Mouse (Mus musculus): Measurements from ENCODE around the gene Eprs.

Gene Eprs

GRCm38 (mm10) chr1:185350611-185351010 lies 12.2 kb upstream of the Eprs start:
- TF ChIP-seq GATA4 (IDR thresholded peaks at IDR 0.05; ENCODE audit: insufficient replicate concordance, low read length), result no peak

- TF ChIP-seq GATA4 (IDR thresholded peaks at IDR 0.05; ENCODE audit: insufficient replicate concordance, low read length), result no peak
Measured at GRCm38 (mm10) chr1:185352151-185352550, 10.7 kb upstream of the Eprs start.

- no peak for TF ChIP-seq GATA4 (IDR thresholded peaks at IDR 0.05; ENCODE audit: insufficient replicate concordance, low read length)
Measured at GRCm38 (mm10) chr1:185353351-185353750, 9.5 kb upstream of the Eprs start.

- no peak for TF ChIP-seq GATA4 (IDR thresholded peaks at IDR 0.05; ENCODE audit: insufficient replicate concordance, low read length)
Measured at GRCm38 (mm10) chr1:185354731-185355130, 8.1 kb upstream of the Eprs start.

GRCm38 (mm10) chr1:185356246-185356645 lies 6.6 kb upstream of the Eprs start:
- TF ChIP-seq GATA4 (IDR thresholded peaks at IDR 0.05; ENCODE audit: insufficient replicate concordance, low read length), result no peak

- TF ChIP-seq GATA4 (IDR thresholded peaks at IDR 0.05; ENCODE audit: insufficient replicate concordance, low read length), result no peak
Measured at GRCm38 (mm10) chr1:185358211-185358610, 4.6 kb upstream of the Eprs start.

GRCm38 (mm10) chr1:185363526-185364182 lies 810 bp downstream of the Eprs start:
- no peak for TF ChIP-seq GATA4 (IDR thresholded peaks at IDR 0.05; ENCODE audit: insufficient replicate concordance, low read length)

- TF ChIP-seq GATA4 (IDR thresholded peaks at IDR 0.05; ENCODE audit: insufficient replicate concordance, low read length), result no peak
Measured at GRCm38 (mm10) chr1:185364183-185364540, 1.3 kb downstream of the Eprs start.

GRCm38 (mm10) chr1:185367383-185367782 lies 4.5 kb downstream of the Eprs start:
- no peak for TF ChIP-seq GATA4 (IDR thresholded peaks at IDR 0.05; ENCODE audit: insufficient replicate concordance, low read length)

GRCm38 (mm10) chr1:185369979-185370378 lies 7.1 kb downstream of the Eprs start:
- TF ChIP-seq GATA4 (IDR thresholded peaks at IDR 0.05; ENCODE audit: insufficient replicate concordance, low read length), result no peak

- TF ChIP-seq GATA4 (IDR thresholded peaks at IDR 0.05; ENCODE audit: insufficient replicate concordance, low read length), result no peak
Measured at GRCm38 (mm10) chr1:185376390-185376789, 13.5 kb downstream of the Eprs start.

- TF ChIP-seq GATA4 (IDR thresholded peaks at IDR 0.05; ENCODE audit: insufficient replicate concordance, low read length), result no peak
Measured at GRCm38 (mm10) chr1:185377429-185377828, 14.6 kb downstream of the Eprs start.

- TF ChIP-seq GATA4 (IDR thresholded peaks at IDR 0.05; ENCODE audit: insufficient replicate concordance, low read length), result no peak
Measured at GRCm38 (mm10) chr1:185401615-185402014, 38.8 kb downstream of the Eprs start.

GRCm38 (mm10) chr1:185404021-185404420 lies 41.2 kb downstream of the Eprs start:
- no peak for TF ChIP-seq GATA4 (IDR thresholded peaks at IDR 0.05; ENCODE audit: insufficient replicate concordance, low read length)

GRCm38 (mm10) chr1:185405921-185406320 lies 43.1 kb downstream of the Eprs start:
- TF ChIP-seq GATA4 (IDR thresholded peaks at IDR 0.05; ENCODE audit: insufficient replicate concordance, low read length), result no peak

GRCm38 (mm10) chr1:185409831-185410230 lies 47.0 kb downstream of the Eprs start:
- no peak for TF ChIP-seq GATA4 (IDR thresholded peaks at IDR 0.05; ENCODE audit: insufficient replicate concordance, low read length)

GRCm38 (mm10) chr1:185418011-185418410 lies 55.2 kb downstream of the Eprs start:
- TF ChIP-seq GATA4 (IDR thresholded peaks at IDR 0.05; ENCODE audit: insufficient replicate concordance, low read length), result no peak

All from liver, adult (tissue).